Mouse (Mus musculus): ENCODE measurements around the gene Pip5k1a. TPM values are rescaled to one million over a fixed set of nuclear protein-coding genes. Genes with fewer than 3 reads are reported as not detected.
A peak's percentile ranks its signal among the peaks of the same experiment; 100 is the strongest.

The Pip5k1a gene
- polyA plus RNA-seq, 1 experiment from 2014 or later = 94.1 TPM

- ATAC-seq = no peak
- ChIA-PET CTCF (interaction anchor here (0.8 to 5.7 kb wide), 6 partner anchors 12 to 35 kb away, joined by 3 to 47 read pairs (median 8); partner anchors contain the start of gene Pip5k1a), POLR2A (interaction anchor here (1.5 kb wide), 1 partner anchor 9 kb away, joined by 3 read pairs; no protein-coding TSS in a partner anchor)
- in situ Hi-C loops (cut with MboI; ENCODE audit: low pct_unique_long_range_greater_than_20kb) = no loop called here
- no peaks in the 10 kb centered on the region for H3K27me3 ChIP-seq
- TF ChIP-seq CTCF (IDR thresholded peaks at IDR 0.05) = no peak
- DNase-seq (ENCODE audit: low read depth, low spot score) = no peak
Measured at GRCm38 (mm10) chr3:95088071-95088470, 18.7 kb downstream of the Pip5k1a start.

- CTCF ChIA-PET = interaction anchor here (1.5 to 3.3 kb wide), 2 partner anchors 16 to 19 kb away, joined by 3 to 16 read pairs; no protein-coding TSS in a partner anchor
- POLR2A ChIA-PET = interaction anchor here (0.5 to 1.1 kb wide), 3 partner anchors 15 to 161 kb away, joined by 3 to 4 read pairs (median 3); no protein-coding TSS in a partner anchor
- no peaks in the 10 kb centered on the region for H3K27me3 ChIP-seq
- DNase-seq (ENCODE audit: low read depth, low spot score) = no peak
- no peak for TF ChIP-seq CTCF (IDR thresholded peaks at IDR 0.05)
- ATAC-seq = no peak
- in situ Hi-C loops (cut with MboI; ENCODE audit: low pct_unique_long_range_greater_than_20kb) = no loop called here
Measured at GRCm38 (mm10) chr3:95071606-95072005, 35.1 kb downstream of the Pip5k1a start.

GRCm38 (mm10) chr3:95066570-95066969 lies 40.2 kb downstream of the Pip5k1a start:
- CTCF ChIA-PET = interaction anchor here (1.0 to 9.5 kb wide), 8 partner anchors 12 to 45 kb away, joined by 3 to 84 read pairs (median 4); partner anchors contain the start of genes Pip5k1a and Vps72
- in situ Hi-C loops (cut with MboI; ENCODE audit: low pct_unique_long_range_greater_than_20kb) = no loop called here

GRCm38 (mm10) chr3:95066095-95066494 lies 40.6 kb downstream of the Pip5k1a start:
- no peak for TF ChIP-seq CTCF (IDR thresholded peaks at IDR 0.05)
- in situ Hi-C loops (cut with MboI; ENCODE audit: low pct_unique_long_range_greater_than_20kb) = no loop called here
- H3K27me3 ChIP-seq = no peaks in the 10 kb centered on the region
- ChIA-PET POLR2A (interaction anchor here (0.9 to 1.2 kb wide), 3 partner anchors 12 to 41 kb away, joined by 3 to 5 read pairs (median 3); partner anchors contain the start of gene Pip5k1a), CTCF (interaction anchor here (1.0 to 9.5 kb wide), 8 partner anchors 12 to 67 kb away, joined by 3 to 84 read pairs (median 4); partner anchors contain the start of genes Pip5k1a and Vps72)
- ATAC-seq (no peak), DNase-seq (ENCODE audit: low read depth, low spot score) (no peak)

More at GRCm38 (mm10) chr3:95066570-95066969, 40.2 kb downstream of the Pip5k1a start:
- POLR2A ChIA-PET = interaction anchor here (0.9 to 1.5 kb wide), 3 partner anchors 12 to 40 kb away, joined by 3 to 5 read pairs (median 3); partner anchors contain the start of gene Pip5k1a
- ATAC-seq (peak; percentile 99), DNase-seq (ENCODE audit: low read depth, low spot score) (peak; percentile 100)
- no peaks in the 10 kb centered on the region for H3K27me3 ChIP-seq
- TF ChIP-seq CTCF (IDR thresholded peaks at IDR 0.05) = no peak

GRCm38 (mm10) chr3:95065553-95065952 lies 41.2 kb downstream of the Pip5k1a start:
- ChIA-PET CTCF (interaction anchor here (1.3 to 9.5 kb wide), 5 partner anchors 12 to 67 kb away, joined by 3 to 84 read pairs (median 4); partner anchors contain the start of gene Pip5k1a), POLR2A (interaction anchor here (1.1 to 1.2 kb wide), 2 partner anchors 12 to 13 kb away, joined by 3 read pairs; no protein-coding TSS in a partner anchor)
- TF ChIP-seq CTCF (IDR thresholded peaks at IDR 0.05) = no peak
- no peaks in the 10 kb centered on the region for H3K27me3 ChIP-seq
- ATAC-seq (no peak), DNase-seq (ENCODE audit: low read depth, low spot score) (no peak)
- in situ Hi-C loops (cut with MboI; ENCODE audit: low pct_unique_long_range_greater_than_20kb) = no loop called here

- no peaks in the 10 kb centered on the region for H3K27me3 ChIP-seq
- ATAC-seq = peak; percentile 14
- TF ChIP-seq CTCF (IDR thresholded peaks at IDR 0.05) = no peak
- POLR2A ChIA-PET = interaction anchor here (0.8 kb wide), 1 partner anchor 9 kb away, joined by 6 read pairs; no protein-coding TSS in a partner anchor
- CTCF ChIA-PET = interaction anchor here (9.5 kb wide), 1 partner anchor 10 kb away, joined by 84 read pairs; no protein-coding TSS in a partner anchor
- no peak for DNase-seq (ENCODE audit: low read depth, low spot score)
- in situ Hi-C loops (cut with MboI; ENCODE audit: low pct_unique_long_range_greater_than_20kb) = no loop called here
Measured at GRCm38 (mm10) chr3:95063741-95064140, 43.0 kb downstream of the Pip5k1a start.

GRCm38 (mm10) chr3:95058078-95058477 lies 48.7 kb downstream of the Pip5k1a start:
- CTCF ChIA-PET = interaction anchor here (1.3 kb wide), 1 partner anchor 9 kb away, joined by 3 read pairs; no protein-coding TSS in a partner anchor
- POLR2A ChIA-PET = interaction anchor here (0.9 kb wide), 1 partner anchor 49 kb away, joined by 3 read pairs; the partner anchor contains the start of gene Pip5k1a
- no peak for TF ChIP-seq CTCF (IDR thresholded peaks at IDR 0.05)
- peak; percentile 46 for ATAC-seq
- DNase-seq (ENCODE audit: low read depth, low spot score) = no peak
- in situ Hi-C loops (cut with MboI; ENCODE audit: low pct_unique_long_range_greater_than_20kb) = no loop called here
- no peaks in the 10 kb centered on the region for H3K27me3 ChIP-seq

GRCm38 (mm10) chr3:95056275-95056674 lies 50.5 kb downstream of the Pip5k1a start:
- ChIA-PET CTCF (interaction anchor here (1.2 to 6.3 kb wide), 3 partner anchors 10 to 51 kb away, joined by 4 to 84 read pairs (median 67); partner anchors contain the start of genes Pip5k1a and Vps72), POLR2A (interaction anchor here (0.6 kb wide), 1 partner anchor 44 kb away, joined by 3 read pairs; no protein-coding TSS in a partner anchor)
- no peaks in the 10 kb centered on the region for H3K27me3 ChIP-seq
- TF ChIP-seq CTCF (IDR thresholded peaks at IDR 0.05) = no peak
- DNase-seq (ENCODE audit: low read depth, low spot score) (no peak), ATAC-seq (no peak)
- in situ Hi-C loops (cut with MboI; ENCODE audit: low pct_unique_long_range_greater_than_20kb) = no loop called here

- ChIA-PET CTCF (interaction anchor here (0.9 to 6.3 kb wide), 20 partner anchors 11 to 164 kb away, joined by 3 to 84 read pairs (median 9); partner anchors contain the start of genes Pip5k1a, Psmd4 and Vps72), POLR2A (interaction anchor here (0.5 to 1.2 kb wide), 6 partner anchors 9 to 50 kb away, joined by 3 to 6 read pairs (median 4); no protein-coding TSS in a partner anchor)
- no peaks in the 10 kb centered on the region for H3K27me3 ChIP-seq
- in situ Hi-C loops (cut with MboI; ENCODE audit: low pct_unique_long_range_greater_than_20kb) = no loop called here
- DNase-seq (ENCODE audit: low read depth, low spot score) (peak; percentile 73), ATAC-seq (peak; percentile 58)
- no peak for TF ChIP-seq CTCF (IDR thresholded peaks at IDR 0.05)
Measured at GRCm38 (mm10) chr3:95054481-95055260, 52.1 kb downstream of the Pip5k1a start.

- peaks cover 2% of the 10 kb centered on the region for H3K27me3 ChIP-seq
- CTCF ChIA-PET = interaction anchor here (0.8 to 6.3 kb wide), 27 partner anchors 10 to 165 kb away, joined by 3 to 84 read pairs (median 6); partner anchors contain the start of genes Pip5k1a, Psmd4 and Vps72
- in situ Hi-C loops (cut with MboI; ENCODE audit: low pct_unique_long_range_greater_than_20kb) = no loop called here
- POLR2A ChIA-PET = interaction anchor here (0.7 to 1.2 kb wide), 9 partner anchors 11 to 65 kb away, joined by 3 to 6 read pairs (median 4); partner anchors contain the start of gene Pip5k1a
- DNase-seq (ENCODE audit: low read depth, low spot score) (no peak), ATAC-seq (peak; percentile 26)
- TF ChIP-seq CTCF (IDR thresholded peaks at IDR 0.05) = peak; percentile 94
Measured at GRCm38 (mm10) chr3:95053701-95054100, 53.0 kb downstream of the Pip5k1a start.
